Mouse (Mus musculus) C2C12 (cell line): Measurements from ENCODE around the gene Tbc1d19.

Experiments used
- CTCF ChIP-seq: IDR thresholded peaks from one replicate; pipeline ENCODE4 v1.5.1; 2011; ENCODE audit not compliant: control insufficient read depth, insufficient read depth, insufficient read length
- MYOD1 ChIP-seq: IDR thresholded peaks from one replicate; pipeline ENCODE4 v1.6.1; 2011; ENCODE audit warnings: low read depth; ENCODE audit not compliant: control insufficient read depth, insufficient read length

DNA sequence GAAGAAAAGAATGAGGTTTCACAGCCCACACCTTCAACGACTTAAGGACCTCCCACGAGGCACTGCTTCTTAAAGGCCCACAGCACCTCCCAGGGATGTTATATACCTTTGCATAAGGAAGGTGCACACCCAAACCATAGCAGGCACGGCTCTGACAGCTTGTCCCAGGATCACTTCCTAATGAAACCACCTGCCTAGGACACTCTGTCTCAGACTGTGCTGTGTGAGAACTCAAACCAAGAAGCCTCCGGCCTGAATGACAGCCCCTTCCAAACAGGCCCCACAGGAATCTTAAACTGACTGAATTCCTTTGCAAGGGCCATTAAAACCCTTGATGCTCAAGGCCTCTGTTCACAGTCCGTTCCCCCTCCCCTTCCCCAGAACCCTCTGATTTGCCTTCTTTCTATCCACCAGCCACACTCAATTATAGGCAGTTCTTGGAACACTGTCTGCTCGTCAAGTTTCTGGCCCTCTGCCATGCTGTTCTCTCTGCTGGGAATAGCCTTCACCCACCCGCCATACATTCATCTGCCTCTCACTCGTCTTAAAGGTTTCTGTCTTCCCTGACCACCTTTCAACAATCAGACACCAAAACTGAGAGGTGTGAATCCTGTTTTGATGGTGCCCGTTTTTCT lies 138.3 kb downstream of the Tbc1d19 start:
- TF ChIP-seq CTCF (no peak), MYOD1 (no peak)
